Mouse (Mus musculus): ENCODE data around the gene Kcnh7.

DNA sequence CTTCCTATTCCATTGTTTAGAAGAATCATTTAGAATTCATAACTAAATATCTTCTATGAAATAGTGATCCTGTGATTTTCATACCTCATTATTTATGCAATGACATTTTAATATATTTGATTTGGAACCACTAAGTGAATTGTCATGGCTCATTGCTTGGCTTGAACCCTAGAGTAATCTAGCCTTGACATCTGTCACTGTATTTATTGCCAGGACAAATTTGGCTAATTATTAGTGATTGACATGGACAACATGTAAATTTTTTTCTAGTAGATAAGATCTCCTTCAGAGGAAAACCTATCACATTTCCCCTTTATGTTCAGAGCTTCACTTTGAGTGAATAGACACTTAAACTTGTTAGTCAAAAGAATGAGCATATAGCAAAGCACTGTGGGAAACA is 195.5 kb downstream of the Kcnh7 start:
- TF ChIP-seq EP300 (IDR thresholded peaks at IDR 0.05; ENCODE audit: low read depth) (no peak), CTCF (IDR thresholded peaks at IDR 0.05; ENCODE audit: low read depth) (no peak)

All from liver, postnatal 0 days (tissue).